Mouse (Mus musculus) left cerebral cortex, postnatal 14 days (tissue): Measurements from ENCODE around the gene Tnni2. TPM values are rescaled to one million over a fixed set of nuclear protein-coding genes. Genes with fewer than 3 reads are reported as not detected.

Experiments
- DNase-seq, 2 experiments: peaks; one replicate each; pipeline ENCODE4 v3.0.0; 2021 to 2022; ENCODE audit warnings: low spot score in 2 of 2, mixed read lengths in 1 of 2
- intact Hi-C: fragments of 180-260 bp; cut with DNase I; formaldehyde crosslinking; loops from one replicate; pipeline ENCODE4 v1.15.1; 2025
- total RNA-seq, 2 experiments: library from RNA; stranded (reverse); gene quantifications; 2 replicates each; pipeline ENCODE4 v1.2.3; 2021

Tnni2 gene
- total RNA-seq, 2 experiments from 2014 or later: 0.74 TPM; not detected in 1

- intact Hi-C loops: no loop called here
- no peak for DNase-seq
Observed at GRCm38 (mm10) chr7:142425641-142426213, 15.9 kb upstream of the Tnni2 start.

- no peak for DNase-seq
- intact Hi-C loops: no loop called here
Observed at GRCm38 (mm10) chr7:142428213-142428612, 13.4 kb upstream of the Tnni2 start.

- intact Hi-C loops: no loop called here
- peak; percentile 57 to 65 for DNase-seq
Observed at GRCm38 (mm10) chr7:142430160-142430678, 11.4 kb upstream of the Tnni2 start.

- intact Hi-C loops: no loop called here
Observed at GRCm38 (mm10) chr7:142431106-142431505, 10.5 kb upstream of the Tnni2 start.

GRCm38 (mm10) chr7:142433623-142434022 is 8.0 kb upstream of the Tnni2 start:
- DNase-seq: no peak
- intact Hi-C loops: no loop called here

More at GRCm38 (mm10) chr7:142431106-142431505, 10.5 kb upstream of the Tnni2 start:
- no peak for DNase-seq

- no peak for DNase-seq
- intact Hi-C loops: no loop called here
Observed at GRCm38 (mm10) chr7:142434137-142434865, 7.3 kb upstream of the Tnni2 start, which contains the start of gene Syt8. TSS of gene Syt8 (plus strand) at chr7:142434850.

- intact Hi-C loops: loop anchor here (1.0 kb wide), 1 partner anchor 101 kb away; no protein-coding TSS in a partner anchor
- DNase-seq: peak; percentile 77 to 86
Observed at GRCm38 (mm10) chr7:142435524-142435923, 6.1 kb upstream of the Tnni2 start.

- intact Hi-C loops: no loop called here
- no peak for DNase-seq
Observed at GRCm38 (mm10) chr7:142437324-142437723, 4.3 kb upstream of the Tnni2 start.

GRCm38 (mm10) chr7:142439966-142440365 is 1.6 kb upstream of the Tnni2 start:
- intact Hi-C loops: loop anchor here (2.0 to 5.0 kb wide), 3 partner anchors 57 to 232 kb away; no protein-coding TSS in a partner anchor
- DNase-seq: no peak

GRCm38 (mm10) chr7:142440657-142441114 is 922 bp upstream of the Tnni2 start:
- DNase-seq: peak; percentile 64 to 65
- intact Hi-C loops: loop anchor here (2.0 to 5.0 kb wide), 2 partner anchors 56 to 232 kb away; no protein-coding TSS in a partner anchor

GRCm38 (mm10) chr7:142442081-142442907 is 686 bp downstream of the Tnni2 start:
- intact Hi-C loops: loop anchor here (5.0 kb wide), 1 partner anchor 230 kb away; no protein-coding TSS in a partner anchor
- no peak for DNase-seq

- intact Hi-C loops: loop anchor here (5.0 kb wide), 1 partner anchor 229 kb away; no protein-coding TSS in a partner anchor
- no peak for DNase-seq
Observed at GRCm38 (mm10) chr7:142442908-142443420, 1.4 kb downstream of the Tnni2 start.

- DNase-seq: no peak
- intact Hi-C loops: loop anchor here (5.0 kb wide), 1 partner anchor 229 kb away; no protein-coding TSS in a partner anchor
Observed at GRCm38 (mm10) chr7:142443474-142443873, 1.9 kb downstream of the Tnni2 start.

GRCm38 (mm10) chr7:142444171-142444570 is 2.6 kb downstream of the Tnni2 start:
- no peak for DNase-seq
- intact Hi-C loops: loop anchor here (5.0 kb wide), 1 partner anchor 228 kb away; no protein-coding TSS in a partner anchor

- no peak for DNase-seq
- intact Hi-C loops: no loop called here
Observed at GRCm38 (mm10) chr7:142445324-142445723, 3.7 kb downstream of the Tnni2 start.

GRCm38 (mm10) chr7:142446264-142446663 is 4.7 kb downstream of the Tnni2 start:
- intact Hi-C loops: no loop called here
- DNase-seq: no peak

- peak in 1 of 2 experiments; percentile 34 for DNase-seq
- intact Hi-C loops: no loop called here
Observed at GRCm38 (mm10) chr7:142449038-142449617, 7.5 kb downstream of the Tnni2 start.

- no peak for DNase-seq
- intact Hi-C loops: no loop called here
Observed at GRCm38 (mm10) chr7:142454706-142455105, 13.1 kb downstream of the Tnni2 start.

- intact Hi-C loops: no loop called here
- DNase-seq: no peak
Observed at GRCm38 (mm10) chr7:142455251-142455650, 13.6 kb downstream of the Tnni2 start.
